Comparison of ENCODE assay signal across 17 mouse cellular contexts in the genomic region with DNA sequence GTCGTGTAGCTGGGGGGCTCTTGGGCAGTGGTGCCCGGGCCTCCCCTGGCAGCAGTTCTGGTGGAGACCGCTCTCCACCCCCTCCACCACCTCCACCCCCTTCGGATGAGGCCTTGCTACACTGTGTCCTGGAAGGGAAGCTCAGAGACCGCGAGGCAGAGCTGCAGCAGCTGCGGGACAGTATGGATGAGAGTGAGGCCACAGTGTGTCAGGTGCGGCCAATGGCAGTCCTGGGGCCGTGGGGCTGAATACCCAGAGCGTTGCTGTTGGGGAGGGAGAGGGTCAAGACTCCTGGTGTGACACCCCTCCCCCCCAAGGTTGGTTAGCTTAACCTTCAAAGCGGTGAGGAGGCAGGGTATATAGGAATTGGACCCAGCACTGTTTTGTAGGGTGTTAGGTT. TPM values are rescaled to one million over a fixed set of nuclear protein-coding genes. Genes with fewer than 3 reads are reported as not detected.
DNase-seq lines count a peak whose midpoint lies in the region; ATAC-seq lines count a peak whose summit lies in the region.
"Had no signal": no experiment of that assay in that cellular context is flagged by ENCODE, and none has a peak within 500 bp of the region (broad histone marks: within the 10 kb centered on the region; RNA-seq: fewer than 3 reads in every experiment).

No protein-coding gene starts in this region.

- no peak overlapping the region for H3K4me3 ChIP-seq in forebrain, embryonic 11.5 days (ENCODE audit: low read depth, low read length)
- no peak overlapping the region for H3K4me3 ChIP-seq in forebrain, embryonic 12.5 days (replicated peaks)
- H3K4me3 ChIP-seq in hindbrain, embryonic 14.5 days (replicated peaks; ENCODE audit: low read length), result no peak overlapping the region
- no peak overlapping the region for H3K4me3 ChIP-seq in hindbrain, embryonic 13.5 days
- H3K4me3 ChIP-seq in neural tube, embryonic 11.5 days (ENCODE audit: low read depth, low read length), result no peak overlapping the region
- H3K4me3 ChIP-seq in neural tube, embryonic 15.5 days (replicated peaks), result no peak overlapping the region
- H3K4me3 ChIP-seq: forebrain, embryonic 10.5 days; limb, embryonic 10.5 days had no signal

- peaks cover 23% of the 10 kb centered on the region for H3K36me3 ChIP-seq in forebrain, embryonic 11.5 days (ENCODE audit: control insufficient read depth, insufficient read depth, low read length)
- H3K36me3 ChIP-seq in forebrain, embryonic 12.5 days (replicated peaks), result peaks cover 71% of the 10 kb centered on the region
- H3K36me3 ChIP-seq in hindbrain, embryonic 14.5 days (replicated peaks; ENCODE audit: control insufficient read depth, insufficient read depth), result peaks cover 50% of the 10 kb centered on the region
- H3K36me3 ChIP-seq in hindbrain, embryonic 13.5 days, result peaks cover 57% of the 10 kb centered on the region
- H3K36me3 ChIP-seq in neural tube, embryonic 11.5 days (ENCODE audit: control insufficient read depth, insufficient read depth, low read length), result peaks cover 35% of the 10 kb centered on the region
- H3K36me3 ChIP-seq in neural tube, embryonic 15.5 days, result peaks cover 35% of the 10 kb centered on the region

- H3K4me1 ChIP-seq in forebrain, embryonic 11.5 days (replicated peaks; ENCODE audit: control insufficient read depth, insufficient read depth, low read length), result peaks cover 6% of the 10 kb centered on the region
- peaks cover 42% of the 10 kb centered on the region for H3K4me1 ChIP-seq in forebrain, embryonic 12.5 days
- peaks cover 15% of the 10 kb centered on the region; the same call in 1 of the 2 replicates for H3K4me1 ChIP-seq in hindbrain, embryonic 14.5 days (replicated peaks; ENCODE audit: control insufficient read depth, insufficient read depth, low read length)
- peaks cover 52% of the 10 kb centered on the region for H3K4me1 ChIP-seq in hindbrain, embryonic 13.5 days (replicated peaks)
- H3K4me1 ChIP-seq in neural tube, embryonic 11.5 days (ENCODE audit: control insufficient read depth, insufficient read depth, low read length), result peaks cover 24% of the 10 kb centered on the region
- H3K4me1 ChIP-seq in neural tube, embryonic 15.5 days, result peaks cover 34% of the 10 kb centered on the region

- WGBS in forebrain, embryonic 11.5 days, result 84% methylated on average over 11 of the region's 11 CpGs
- 90% methylated on average over 11 of the region's 11 CpGs for WGBS in forebrain, embryonic 12.5 days
- WGBS in hindbrain, embryonic 14.5 days, result 78% methylated on average over 10 of the region's 11 CpGs
- 83% methylated on average over 11 of the region's 11 CpGs for WGBS in hindbrain, embryonic 13.5 days
- WGBS in neural tube, embryonic 11.5 days, result 84% methylated on average over 11 of the region's 11 CpGs
- WGBS in neural tube, embryonic 15.5 days, result 87% methylated on average over 11 of the region's 11 CpGs

- no peak overlapping the region for H3K27ac ChIP-seq in forebrain, embryonic 11.5 days (ENCODE audit: low read depth, low read length)
- H3K27ac ChIP-seq in forebrain, embryonic 12.5 days, result no peak overlapping the region
- no peak overlapping the region for H3K27ac ChIP-seq in hindbrain, embryonic 14.5 days
- H3K27ac ChIP-seq in hindbrain, embryonic 13.5 days, result no peak overlapping the region
- 0 out of 2 replicates have a peak overlapping the region, but pooled peaks have one; percentile 20 for H3K27ac ChIP-seq in neural tube, embryonic 11.5 days (ENCODE audit: low read depth, low read length)
- H3K27ac ChIP-seq in neural tube, embryonic 15.5 days (replicated peaks), result no peak overlapping the region
- H3K27ac ChIP-seq: forebrain, embryonic 10.5 days; stomach, postnatal 0 days had no signal

- no peak overlapping the region for H3K4me2 ChIP-seq in forebrain, embryonic 11.5 days (ENCODE audit: low read depth, low read length, severe bottlenecking)
- H3K4me2 ChIP-seq in forebrain, embryonic 12.5 days, result no peak overlapping the region
- H3K4me2 ChIP-seq in hindbrain, embryonic 14.5 days (replicated peaks), result no peak overlapping the region
- no peak overlapping the region for H3K4me2 ChIP-seq in hindbrain, embryonic 13.5 days
- no peak overlapping the region for H3K4me2 ChIP-seq in neural tube, embryonic 11.5 days (ENCODE audit: low read depth)
- no peak overlapping the region for H3K4me2 ChIP-seq in neural tube, embryonic 15.5 days

- 0 out of 2 replicates have a peak, but pooled peaks have one; percentile 26 for ATAC-seq in forebrain, embryonic 11.5 days (replicated peaks; ENCODE audit: low FRiP score)
- no peak for ATAC-seq in forebrain, embryonic 12.5 days (ENCODE audit: low FRiP score)
- ATAC-seq in hindbrain, embryonic 14.5 days (ENCODE audit: low FRiP score), result 0 out of 2 replicates have a peak, but pooled peaks have one; percentile 29
- no peak for ATAC-seq in hindbrain, embryonic 13.5 days (ENCODE audit: low FRiP score)
- no peak for ATAC-seq in neural tube, embryonic 11.5 days (ENCODE audit: insufficient read depth, low FRiP score, low TSS enrichment)
- no peak for ATAC-seq in neural tube, embryonic 15.5 days (ENCODE audit: low FRiP score)
- ATAC-seq: CD4-positive, CD25-positive, alpha-beta regulatory T cell, adult 4 months had no signal

- no peak for DNase-seq in forebrain, embryonic 11.5 days (ENCODE audit: low spot score)
- DNase-seq in hindbrain, embryonic 14.5 days (ENCODE audit: low spot score), result no peak
- DNase-seq in neural tube, embryonic 11.5 days (ENCODE audit: low spot score), result no peak
- no peak for DNase-seq in right cerebral cortex, adult 2 months (ENCODE audit: low spot score in 2 of 2)
- DNase-seq: adrenal gland, postnatal 36 days; cerebellum, adult 2 months; cerebellum, postnatal 36 days; kidney, adult 11 months; lung, adult 2 months; thymus, postnatal 25 days had no signal

- no peaks in the 10 kb centered on the region for H3K9me3 ChIP-seq in forebrain, embryonic 11.5 days (ENCODE audit: control insufficient read depth, low read length)
- no peaks in the 10 kb centered on the region for H3K9me3 ChIP-seq in forebrain, embryonic 12.5 days
- H3K9me3 ChIP-seq in hindbrain, embryonic 14.5 days (ENCODE audit: control insufficient read depth, low read length), result no peaks in the 10 kb centered on the region
- H3K9me3 ChIP-seq in hindbrain, embryonic 13.5 days, result no peaks in the 10 kb centered on the region
- no peaks in the 10 kb centered on the region for H3K9me3 ChIP-seq in neural tube, embryonic 11.5 days (ENCODE audit: control insufficient read depth, low read length)
- H3K9me3 ChIP-seq in neural tube, embryonic 15.5 days (replicated peaks), result no peaks in the 10 kb centered on the region
- H3K9me3 ChIP-seq: forebrain, embryonic 10.5 days; limb, embryonic 10.5 days had no signal

- no peak overlapping the region for H3K9ac ChIP-seq in forebrain, embryonic 11.5 days (ENCODE audit: low read length)
- no peak overlapping the region for H3K9ac ChIP-seq in forebrain, embryonic 12.5 days
- no peak overlapping the region for H3K9ac ChIP-seq in hindbrain, embryonic 14.5 days
- H3K9ac ChIP-seq in hindbrain, embryonic 13.5 days, result no peak overlapping the region
- no peak overlapping the region for H3K9ac ChIP-seq in neural tube, embryonic 11.5 days (ENCODE audit: low read length)
- H3K9ac ChIP-seq in neural tube, embryonic 15.5 days (replicated peaks), result no peak overlapping the region

- no peaks in the 10 kb centered on the region for H3K27me3 ChIP-seq in forebrain, embryonic 11.5 days (ENCODE audit: control insufficient read depth, insufficient read depth, low read length)
- no peaks in the 10 kb centered on the region for H3K27me3 ChIP-seq in forebrain, embryonic 12.5 days
- H3K27me3 ChIP-seq in hindbrain, embryonic 14.5 days (ENCODE audit: control insufficient read depth, insufficient read depth, low read length), result no peaks in the 10 kb centered on the region
- no peaks in the 10 kb centered on the region for H3K27me3 ChIP-seq in hindbrain, embryonic 13.5 days
- no peaks in the 10 kb centered on the region for H3K27me3 ChIP-seq in neural tube, embryonic 11.5 days (ENCODE audit: control insufficient read depth, insufficient read depth, low read length)
- no peaks in the 10 kb centered on the region for H3K27me3 ChIP-seq in neural tube, embryonic 15.5 days (replicated peaks)

RNA-seq across cellular contexts. Expression of a gene that starts 9.8 kb away (rescaled TPM):
- polyA plus RNA-seq in forebrain, embryonic 11.5 days (2014; fragmentation: Nextera tagmentation; extraction: Ambion mirVana), result 52.7 and 56.9 TPM in 2 replicates
- polyA plus RNA-seq in forebrain, embryonic 12.5 days (2016; fragmentation: Nextera tagmentation; extraction: Ambion mirVana), result 48.7 and 51.4 TPM in 2 replicates
- 18.8 and 20.1 TPM in 2 replicates for polyA plus RNA-seq in hindbrain, embryonic 14.5 days (2014; fragmentation: Nextera tagmentation; extraction: Ambion mirVana)
- 23.4 and 24.1 TPM in 2 replicates for polyA plus RNA-seq in hindbrain, embryonic 13.5 days (2015; fragmentation: Nextera tagmentation; extraction: Ambion mirVana)
- 52.8 and 57.5 TPM in 2 replicates for polyA plus RNA-seq in neural tube, embryonic 11.5 days (2014; fragmentation: Nextera tagmentation; extraction: Ambion mirVana)
- 23.4 and 28.2 TPM in 2 replicates for polyA plus RNA-seq in neural tube, embryonic 15.5 days (2015; fragmentation: Nextera tagmentation; extraction: Ambion mirVana)

RNA-seq across cellular contexts. Expression of a gene that starts 17.8 kb away (rescaled TPM):
- polyA plus RNA-seq in forebrain, embryonic 11.5 days (2014; fragmentation: Nextera tagmentation; extraction: Ambion mirVana), result 71.4 and 78.1 TPM in 2 replicates
- polyA plus RNA-seq in forebrain, embryonic 12.5 days (2016; fragmentation: Nextera tagmentation; extraction: Ambion mirVana), result 71.0 and 75.8 TPM in 2 replicates
- polyA plus RNA-seq in hindbrain, embryonic 14.5 days (2014; fragmentation: Nextera tagmentation; extraction: Ambion mirVana), result 75.8 and 85.4 TPM in 2 replicates
- 91.6 and 93.6 TPM in 2 replicates for polyA plus RNA-seq in hindbrain, embryonic 13.5 days (2015; fragmentation: Nextera tagmentation; extraction: Ambion mirVana)
- polyA plus RNA-seq in neural tube, embryonic 11.5 days (2014; fragmentation: Nextera tagmentation; extraction: Ambion mirVana), result 65.3 and 80.6 TPM in 2 replicates
- polyA plus RNA-seq in neural tube, embryonic 15.5 days (2015; fragmentation: Nextera tagmentation; extraction: Ambion mirVana), result 89.1 and 96.2 TPM in 2 replicates

RNA-seq across cellular contexts. Expression of a gene that starts 18.5 kb away (rescaled TPM):
- polyA plus RNA-seq in forebrain, embryonic 11.5 days (2014; fragmentation: Nextera tagmentation; extraction: Ambion mirVana), result 18.4 and 19.9 TPM in 2 replicates
- polyA plus RNA-seq in forebrain, embryonic 12.5 days (2016; fragmentation: Nextera tagmentation; extraction: Ambion mirVana), result 23.5 and 23.9 TPM in 2 replicates
- 7.1 and 9.4 TPM in 2 replicates for polyA plus RNA-seq in hindbrain, embryonic 14.5 days (2014; fragmentation: Nextera tagmentation; extraction: Ambion mirVana)
- 16.0 and 17.0 TPM in 2 replicates for polyA plus RNA-seq in hindbrain, embryonic 13.5 days (2015; fragmentation: Nextera tagmentation; extraction: Ambion mirVana)
- polyA plus RNA-seq in neural tube, embryonic 11.5 days (2014; fragmentation: Nextera tagmentation; extraction: Ambion mirVana), result 16.0 and 16.5 TPM in 2 replicates
- polyA plus RNA-seq in neural tube, embryonic 15.5 days (2015; fragmentation: Nextera tagmentation; extraction: Ambion mirVana), result 12.9 and 15.8 TPM in 2 replicates

RNA-seq across cellular contexts. Expression of a gene that starts 21.5 kb away (rescaled TPM):
- polyA plus RNA-seq in forebrain, embryonic 11.5 days (2014; fragmentation: Nextera tagmentation; extraction: Ambion mirVana), result 0.61 and 0.63 TPM in 2 replicates
- polyA plus RNA-seq in forebrain, embryonic 12.5 days (2016; fragmentation: Nextera tagmentation; extraction: Ambion mirVana), result 0.45 and 0.50 TPM in 2 replicates
- 2.5 and 2.9 TPM in 2 replicates for polyA plus RNA-seq in hindbrain, embryonic 14.5 days (2014; fragmentation: Nextera tagmentation; extraction: Ambion mirVana)
- polyA plus RNA-seq in hindbrain, embryonic 13.5 days (2015; fragmentation: Nextera tagmentation; extraction: Ambion mirVana), result 1.4 and 1.5 TPM in 2 replicates
- 0.57 and 0.81 TPM in 2 replicates for polyA plus RNA-seq in neural tube, embryonic 11.5 days (2014; fragmentation: Nextera tagmentation; extraction: Ambion mirVana)
- 1.5 and 2.6 TPM in 2 replicates for polyA plus RNA-seq in neural tube, embryonic 15.5 days (2015; fragmentation: Nextera tagmentation; extraction: Ambion mirVana)
- polyA plus RNA-seq: CD4-positive, CD25-positive, alpha-beta regulatory T cell, adult 4 months had no signal

RNA-seq across cellular contexts. Expression of a gene that starts 23.3 kb away (rescaled TPM):
- polyA plus RNA-seq in forebrain, embryonic 11.5 days (2014; fragmentation: Nextera tagmentation; extraction: Ambion mirVana), result 15.4 and 18.7 TPM in 2 replicates
- polyA plus RNA-seq in forebrain, embryonic 12.5 days (2016; fragmentation: Nextera tagmentation; extraction: Ambion mirVana), result 30.3 and 30.4 TPM in 2 replicates
- 67.8 and 77.0 TPM in 2 replicates for polyA plus RNA-seq in hindbrain, embryonic 14.5 days (2014; fragmentation: Nextera tagmentation; extraction: Ambion mirVana)
- 63.1 and 65.4 TPM in 2 replicates for polyA plus RNA-seq in hindbrain, embryonic 13.5 days (2015; fragmentation: Nextera tagmentation; extraction: Ambion mirVana)
- polyA plus RNA-seq in neural tube, embryonic 11.5 days (2014; fragmentation: Nextera tagmentation; extraction: Ambion mirVana), result 23.3 and 24.0 TPM in 2 replicates
- polyA plus RNA-seq in neural tube, embryonic 15.5 days (2015; fragmentation: Nextera tagmentation; extraction: Ambion mirVana), result 68.6 and 75.8 TPM in 2 replicates

Comparison
In these comparisons a context has a peak if more than half of its experiments do, and no peak if none do; other contexts are left out.
1. ATAC-seq: peak in forebrain, embryonic 11.5 days (single experiment) and hindbrain, embryonic 14.5 days (single experiment); none in forebrain, embryonic 12.5 days (single experiment), hindbrain, embryonic 13.5 days (single experiment), neural tube, embryonic 11.5 days (single experiment) and neural tube, embryonic 15.5 days (single experiment).